Mouse (Mus musculus): ENCODE data around the gene Gfi1.

The Gfi1 gene

GRCm38 (mm10) chr5:107725435-107726261 lies at the start of gene Gfi1:
Gene Gfi1 (minus strand): TSS chr5:107726036.
- DNase-seq (ENCODE audit: low read depth): no peak

DNA sequence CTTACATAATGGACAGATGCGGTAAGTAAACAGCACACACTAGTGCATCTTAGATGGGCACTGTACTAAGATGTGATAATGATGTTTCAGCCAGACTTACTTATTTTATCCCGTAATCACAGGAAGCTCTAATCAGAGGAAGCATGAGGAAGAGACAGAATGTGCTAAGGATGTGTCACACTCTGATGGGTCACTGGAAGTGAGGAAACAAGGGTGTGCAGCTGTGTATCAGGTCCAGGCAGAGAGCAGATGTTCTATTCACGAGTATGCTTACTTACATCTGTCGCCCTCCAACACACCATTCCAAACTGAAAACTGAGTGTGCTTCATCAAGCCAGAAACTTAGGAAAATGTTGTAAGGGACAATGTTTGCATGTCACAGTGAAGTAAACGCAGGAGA lies 46.2 kb upstream of the Gfi1 start:
- no peak for DNase-seq (ENCODE audit: low read depth)

GRCm38 (mm10) chr5:107768224-107768623 lies 42.4 kb upstream of the Gfi1 start:
- no peak for DNase-seq (ENCODE audit: low read depth)

GRCm38 (mm10) chr5:107765946-107766345 lies 40.1 kb upstream of the Gfi1 start:
- DNase-seq (ENCODE audit: low read depth): no peak

DNA sequence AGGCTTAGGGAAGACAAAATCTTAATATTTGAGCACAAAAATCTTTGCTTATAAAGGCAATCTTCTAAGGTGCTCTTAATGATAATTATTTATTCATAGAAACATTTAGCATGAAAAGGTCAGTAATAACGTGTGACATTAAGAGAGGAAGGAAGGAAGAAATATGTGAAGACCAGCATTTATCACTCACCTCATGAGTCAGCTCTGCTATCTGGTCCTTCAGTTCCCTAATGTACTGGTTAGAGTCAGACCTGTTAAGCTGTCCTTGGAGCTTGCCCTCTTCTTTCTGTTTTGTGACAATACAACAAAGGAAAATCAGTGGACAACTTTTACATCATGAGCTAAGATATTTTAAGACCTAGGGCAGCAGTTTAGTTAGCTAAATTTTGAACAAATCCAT lies 38.6 kb upstream of the Gfi1 start:
- no peak for DNase-seq (ENCODE audit: low read depth)

GRCm38 (mm10) chr5:107763674-107764073 lies 37.8 kb upstream of the Gfi1 start:
- no peak for DNase-seq (ENCODE audit: low read depth)

- peak; percentile 81 for DNase-seq (ENCODE audit: low read depth)
These were observed 33.3 kb upstream of the Gfi1 start for GRCm38 (mm10) chr5:107759121-107759520.

DNA sequence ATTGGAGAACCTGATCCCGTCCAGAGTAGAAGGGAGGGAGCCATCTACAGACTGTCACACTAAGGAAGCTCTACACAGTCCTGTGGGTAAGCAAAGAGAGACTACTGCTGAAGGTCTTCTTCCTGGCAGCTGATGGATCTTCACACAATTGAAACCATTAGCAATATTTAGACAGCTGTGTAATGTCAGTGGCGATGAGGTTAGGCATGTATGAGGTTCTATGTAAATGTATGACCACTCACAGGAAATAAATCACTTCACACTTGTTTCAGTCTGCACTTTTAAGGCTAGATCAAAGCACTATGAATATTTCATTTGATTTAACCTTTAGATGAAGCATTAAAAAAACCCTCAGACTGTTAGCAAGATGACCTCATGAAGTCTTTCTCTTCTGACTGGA lies 30.2 kb upstream of the Gfi1 start:
- no peak for DNase-seq (ENCODE audit: low read depth)

DNA sequence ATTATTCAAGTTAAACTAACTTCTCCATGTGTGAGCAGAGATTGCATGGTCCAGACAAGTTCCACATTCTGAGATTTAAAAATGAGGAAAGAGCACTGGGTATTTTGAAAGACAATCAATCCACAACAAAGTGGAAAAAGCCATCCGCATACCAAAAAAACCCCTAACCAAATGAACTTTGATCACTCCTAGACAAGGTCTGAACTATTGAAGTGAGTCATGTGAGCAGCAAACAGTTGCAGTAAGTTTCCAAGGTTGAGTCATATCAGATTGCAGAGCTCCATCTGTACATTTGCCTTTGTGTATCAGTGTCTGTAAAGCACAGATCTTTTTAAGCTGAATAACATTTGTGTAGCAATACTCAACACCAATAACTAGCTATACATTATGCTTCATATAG lies 28.9 kb upstream of the Gfi1 start:
- DNase-seq (ENCODE audit: low read depth): no peak

DNA sequence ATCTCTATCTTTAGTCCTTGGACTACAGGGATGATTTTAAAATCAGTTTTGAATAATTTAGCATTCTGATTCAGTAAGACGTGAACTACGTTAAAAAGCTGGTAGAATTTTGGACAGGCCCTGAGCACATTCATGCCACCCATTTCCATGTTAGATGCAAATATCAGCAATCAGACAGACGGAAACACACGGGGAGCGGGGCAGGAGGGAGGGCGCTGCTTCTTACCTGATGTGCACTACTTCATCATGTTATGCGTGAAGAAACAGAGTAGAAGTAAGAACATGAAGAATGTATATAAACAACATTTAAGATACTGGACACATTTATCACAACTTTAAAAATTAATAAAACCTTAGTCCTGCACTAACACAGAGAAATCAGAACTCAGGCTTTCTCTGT lies 27.8 kb upstream of the Gfi1 start:
- DNase-seq (ENCODE audit: low read depth): no peak

DNA sequence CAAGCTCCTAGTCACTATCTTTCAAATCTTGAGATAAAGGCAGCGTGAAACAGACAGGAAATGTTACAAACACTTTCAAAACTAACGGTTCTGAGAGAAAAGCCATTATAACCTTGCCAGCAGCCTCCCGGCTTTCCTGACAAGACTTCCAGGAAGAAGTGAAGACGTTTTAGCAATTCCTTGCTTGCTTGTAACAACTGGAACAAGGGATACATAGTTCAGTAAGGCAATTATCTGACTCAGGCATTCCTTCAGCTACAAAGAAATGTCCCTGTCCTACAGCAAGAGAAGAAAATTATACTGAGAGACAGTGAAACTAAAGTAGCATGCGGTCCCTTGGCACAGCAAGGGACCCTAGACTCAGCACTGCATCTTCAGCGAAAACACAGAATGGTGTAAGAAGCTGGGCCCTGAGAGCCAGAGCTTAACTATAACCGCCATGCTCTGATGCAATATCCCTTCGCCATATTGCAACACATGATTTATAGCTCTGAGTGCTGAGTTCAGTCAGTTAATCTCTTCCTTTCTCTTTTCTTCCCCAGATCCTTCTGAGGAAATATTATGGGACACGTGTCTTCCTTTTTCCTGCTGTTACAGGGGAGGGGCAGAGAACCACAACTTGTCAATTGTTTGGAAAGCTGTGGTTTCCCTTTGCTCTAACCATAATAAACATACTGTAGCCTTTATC lies 23.5 kb upstream of the Gfi1 start:
- no peak for DNase-seq (ENCODE audit: low read depth)

DNA sequence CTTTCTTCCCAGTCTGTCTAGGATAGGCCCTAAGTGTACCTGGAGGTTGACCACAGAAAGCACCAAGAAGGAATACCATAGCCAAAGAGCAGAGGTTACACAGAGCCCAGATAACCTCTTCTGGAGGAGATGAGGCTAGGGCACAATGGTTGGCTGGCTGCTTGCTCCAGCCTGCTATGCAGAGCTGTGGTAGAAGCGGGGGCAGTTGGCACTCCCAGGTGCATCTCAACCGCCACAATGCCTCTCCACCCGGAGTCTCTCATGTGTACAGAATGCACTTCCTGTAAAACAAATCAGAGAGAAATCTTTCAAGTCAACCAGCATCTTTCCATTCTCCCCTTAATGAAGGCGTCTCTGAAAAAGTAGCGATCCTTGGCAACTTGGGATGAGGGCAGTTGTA lies 13.2 kb upstream of the Gfi1 start:
- no peak for DNase-seq (ENCODE audit: low read depth)

DNA sequence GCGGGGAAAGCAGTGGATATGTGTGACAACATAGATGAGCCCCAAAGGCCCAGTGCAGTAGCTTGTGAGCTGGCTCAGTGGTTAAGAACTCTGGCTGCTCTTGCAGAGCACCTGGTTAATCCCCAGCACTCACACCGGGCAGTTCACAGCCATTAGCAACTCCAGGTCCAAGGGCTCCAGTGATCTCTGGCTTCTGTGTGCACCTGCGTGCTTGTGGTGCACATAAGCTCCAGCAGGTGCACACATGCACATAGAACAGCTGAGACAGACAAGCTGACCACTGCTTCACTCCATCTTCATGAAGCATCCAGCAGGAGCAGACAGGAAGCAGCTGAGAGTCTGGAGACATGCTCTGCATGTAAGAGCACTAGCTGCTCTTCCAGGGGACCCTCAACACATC lies 12.5 kb upstream of the Gfi1 start:
- no peak for DNase-seq (ENCODE audit: low read depth)

- no peak for DNase-seq (ENCODE audit: low read depth)
These were observed 10.3 kb upstream of the Gfi1 start for GRCm38 (mm10) chr5:107736171-107736570.

- no peak for DNase-seq (ENCODE audit: low read depth)
These were observed 6.0 kb upstream of the Gfi1 start for GRCm38 (mm10) chr5:107731844-107732243.

DNA sequence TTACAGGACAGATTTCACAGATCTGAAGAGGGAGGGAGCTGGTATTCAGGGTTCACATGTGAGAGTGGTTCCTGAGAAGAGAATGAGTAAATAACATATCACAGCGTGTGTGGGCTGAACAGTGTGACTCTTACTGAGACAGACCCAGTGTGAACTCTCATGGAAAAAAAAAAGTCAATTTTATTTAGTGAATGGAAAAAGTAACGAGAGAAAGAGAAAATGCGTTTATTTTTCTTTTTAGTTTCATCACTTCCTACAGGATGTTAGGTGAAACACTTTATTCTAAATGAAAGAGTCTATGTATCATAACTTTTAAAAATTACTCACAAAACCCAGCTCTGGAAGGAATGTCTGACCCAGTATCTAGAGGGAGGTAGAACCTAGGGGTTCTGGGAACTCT lies 5.6 kb upstream of the Gfi1 start:
- no peak for DNase-seq (ENCODE audit: low read depth)

DNA sequence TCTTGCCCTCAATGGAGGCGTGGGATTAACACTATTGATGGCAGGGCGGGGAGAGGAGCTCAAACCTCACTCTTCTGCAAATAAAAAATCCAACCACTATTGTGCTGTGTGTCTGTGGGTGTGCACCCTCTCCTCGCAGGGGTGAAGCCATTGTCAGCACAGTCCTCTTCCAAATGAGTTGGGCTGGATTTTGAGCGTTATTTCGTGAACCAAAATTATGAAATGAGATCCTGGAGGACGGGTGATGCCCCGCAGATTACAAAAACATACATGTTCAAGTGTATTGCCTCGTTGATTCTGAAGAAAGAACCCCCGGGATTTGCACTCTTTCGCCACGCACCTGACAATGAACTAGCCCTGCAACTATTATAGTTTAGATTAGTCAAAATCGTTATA lies 1.2 kb upstream of the Gfi1 start:
- DNase-seq (ENCODE audit: low read depth): no peak

DNA sequence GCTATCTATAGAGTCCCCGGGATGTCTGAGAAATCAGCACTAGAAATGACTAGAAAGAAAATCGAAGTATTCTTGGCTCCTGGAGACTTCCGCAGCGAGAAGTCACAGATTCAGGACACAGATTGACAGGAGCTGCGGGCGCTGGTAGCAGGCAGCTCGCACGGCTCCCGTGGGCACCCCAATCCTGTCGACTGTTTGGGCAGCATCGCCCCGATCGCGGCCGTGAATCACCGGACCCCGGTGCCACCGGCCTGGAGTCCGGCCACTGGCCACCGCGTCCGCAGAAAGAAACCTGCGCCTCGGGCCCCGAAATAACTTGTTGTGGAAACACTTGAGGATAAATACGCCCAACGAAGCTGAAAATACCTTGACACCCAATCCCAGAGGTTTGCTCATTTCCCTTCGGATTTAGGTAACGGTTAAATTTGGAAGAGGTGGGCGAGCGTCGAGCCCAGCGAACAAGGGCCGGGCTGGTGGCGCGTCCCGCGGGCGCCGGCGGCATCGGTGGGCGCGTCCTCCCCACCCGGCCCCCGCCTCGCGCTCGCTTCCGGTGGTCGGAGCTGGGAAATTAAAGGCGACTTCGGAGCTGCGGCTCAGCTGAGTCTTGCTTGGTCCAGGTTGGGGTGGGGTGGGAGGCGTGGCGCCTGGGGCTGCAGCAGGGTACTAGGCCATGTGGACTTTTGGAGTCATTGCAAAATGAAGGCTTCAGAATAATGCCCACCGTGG lies 608 bp upstream of the Gfi1 start:
- DNase-seq (ENCODE audit: low read depth): no peak

- DNase-seq (ENCODE audit: low read depth): no peak
These were observed 988 bp downstream of the Gfi1 start for GRCm38 (mm10) chr5:107724661-107725434.

DNA sequence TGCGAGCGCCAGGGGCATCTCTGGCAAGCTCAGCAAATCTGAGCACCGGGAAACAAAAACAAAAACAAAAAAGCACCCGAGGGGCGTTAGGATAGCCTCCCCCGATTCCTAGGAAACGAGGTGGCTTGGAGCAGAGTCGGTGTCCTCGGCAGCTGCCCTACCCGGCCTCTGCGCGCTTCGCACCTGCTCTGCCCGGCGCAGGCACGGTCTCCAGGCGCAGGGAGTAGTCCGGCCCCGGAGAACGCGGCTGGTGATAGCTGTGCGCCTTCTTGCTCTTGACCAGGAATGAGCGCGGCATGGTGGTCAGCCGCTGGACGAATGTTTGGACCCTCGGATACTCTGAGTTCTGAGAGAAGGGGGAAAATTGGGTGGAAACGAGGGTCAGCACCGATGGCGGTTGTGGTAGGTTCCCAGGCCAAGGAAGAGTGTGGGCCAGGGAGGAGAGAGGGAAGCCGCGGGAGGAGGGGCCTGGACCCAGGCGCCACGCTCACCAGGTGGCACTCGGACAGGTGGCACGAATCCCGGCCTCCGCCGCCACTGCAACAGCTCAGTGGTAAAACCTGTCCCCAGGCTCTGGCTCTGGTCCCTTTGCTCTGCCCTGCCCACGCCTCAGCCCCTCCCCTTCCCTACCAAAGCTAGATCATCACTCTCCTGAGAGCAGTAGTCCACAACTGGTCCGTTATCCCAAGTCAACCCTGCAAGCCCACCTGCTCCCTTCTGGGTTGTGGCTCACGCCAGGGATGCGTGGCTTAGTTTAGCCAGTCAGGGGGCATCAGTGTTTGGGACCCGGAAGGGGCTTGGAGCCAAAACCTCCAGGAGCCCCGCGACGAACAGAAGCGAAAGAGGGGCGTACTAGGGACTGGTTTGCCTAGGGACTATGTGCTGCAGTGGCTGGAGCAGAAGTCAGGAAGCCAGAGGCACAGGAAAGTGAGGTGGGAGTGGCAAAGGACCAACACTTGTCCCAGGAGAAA lies 2.0 kb downstream of the Gfi1 start:
- no peak for DNase-seq (ENCODE audit: low read depth)

Measured in c-Kit-positive CD71-positive TER-119-negative erythroid progenitor cells, embryonic 14.5 days (primary cell).